Mouse (Mus musculus): ENCODE results near the gene Arpin.

- TF ChIP-seq EP300 (IDR thresholded peaks at IDR 0.05; ENCODE audit: low read length) (no peak), ELF1 (IDR thresholded peaks at IDR 0.05; ENCODE audit: low read depth, low read length) (no peak), JUND (conservative IDR thresholded peaks at IDR 0.05; ENCODE audit: low read depth, low read length) (no peak), E2F4 (IDR thresholded peaks at IDR 0.05; ENCODE audit: insufficient replicate concordance, low read depth, low read length) (no peak), JUN (IDR thresholded peaks at IDR 0.05; ENCODE audit: insufficient read depth, low read depth, low read length) (no peak)
Measured at GRCm38 (mm10) chr7:79878455-79879025, 56.6 kb downstream of the Arpin start.
